Mouse (Mus musculus) spleen, adult 18-20 months (tissue): ENCODE data around the gene Eif3l.

Experiments
- DNase-seq, 2 experiments: peaks; one replicate each; pipeline ENCODE4 v3.0.0; 2022; ENCODE audit warnings: mixed read lengths in 2 of 2

Eif3l gene

GRCm38 (mm10) chr15:79093083-79093839 is 18.3 kb downstream of the Eif3l start:
- no peak for DNase-seq

GRCm38 (mm10) chr15:79095483-79095882 is 20.5 kb downstream of the Eif3l start:
- no peak for DNase-seq

GRCm38 (mm10) chr15:79096556-79096955 is 21.6 kb downstream of the Eif3l start:
- DNase-seq: no peak

GRCm38 (mm10) chr15:79097135-79097534 is 22.2 kb downstream of the Eif3l start:
- DNase-seq: no peak

GRCm38 (mm10) chr15:79097611-79098025 is 22.6 kb downstream of the Eif3l start:
- no peak for DNase-seq

- DNase-seq: no peak
These were observed 23.2 kb downstream of the Eif3l start for GRCm38 (mm10) chr15:79098220-79098619.

GRCm38 (mm10) chr15:79098868-79099267 is 23.9 kb downstream of the Eif3l start:
- no peak for DNase-seq

- no peak for DNase-seq
These were observed 24.5 kb downstream of the Eif3l start for GRCm38 (mm10) chr15:79099456-79099855.

GRCm38 (mm10) chr15:79100391-79100790 is 25.4 kb downstream of the Eif3l start:
- DNase-seq: no peak

GRCm38 (mm10) chr15:79101531-79101930 is 26.6 kb downstream of the Eif3l start:
- DNase-seq: no peak

GRCm38 (mm10) chr15:79103264-79103663 is 28.3 kb downstream of the Eif3l start:
- no peak for DNase-seq

GRCm38 (mm10) chr15:79105804-79106203 is 30.8 kb downstream of the Eif3l start:
- no peak for DNase-seq

- no peak for DNase-seq
These were observed 33.0 kb downstream of the Eif3l start for GRCm38 (mm10) chr15:79107966-79108365.

- DNase-seq: peak; percentile 64 to 75
These were observed 33.7 kb downstream of the Eif3l start, which contains the start of gene Micall1 for GRCm38 (mm10) chr15:79108421-79109320. Gene Micall1, plus strand, starts transcription at chr15:79108898.

GRCm38 (mm10) chr15:79109321-79109934 is 34.4 kb downstream of the Eif3l start:
- peak in 1 of 2 experiments; percentile 14 for DNase-seq

- no peak for DNase-seq
These were observed 35.1 kb downstream of the Eif3l start for GRCm38 (mm10) chr15:79110031-79110430.

- no peak for DNase-seq
These were observed 35.5 kb downstream of the Eif3l start for GRCm38 (mm10) chr15:79110528-79110927.

GRCm38 (mm10) chr15:79111774-79112173 is 36.8 kb downstream of the Eif3l start:
- DNase-seq: no peak

- no peak for DNase-seq
These were observed 40.3 kb downstream of the Eif3l start for GRCm38 (mm10) chr15:79115276-79115675.

- no peak for DNase-seq
These were observed 44.5 kb downstream of the Eif3l start for GRCm38 (mm10) chr15:79119491-79119890.

- DNase-seq: no peak
These were observed 47.1 kb downstream of the Eif3l start for GRCm38 (mm10) chr15:79122119-79122518.

GRCm38 (mm10) chr15:79122546-79122945 is 47.6 kb downstream of the Eif3l start:
- DNase-seq: no peak

- DNase-seq: no peak
These were observed 48.8 kb downstream of the Eif3l start for GRCm38 (mm10) chr15:79123751-79124150.
